Mouse (Mus musculus) G1E (cell line): ENCODE measurements around the gene Rint1.

Experiments used
- CTCF ChIP-seq: IDR thresholded peaks from 2 replicates; pipeline ENCODE4 v1.5.1; 2012; ENCODE audit warnings: low read depth, low read length, inconsistent platforms, mixed read lengths
- GATA1 ChIP-seq: IDR thresholded peaks from 2 replicates; pipeline ENCODE4 v1.6.1; 2012; ENCODE audit warnings: borderline replicate concordance, low read length, inconsistent platforms, mixed read lengths
- GATA2 ChIP-seq: IDR thresholded peaks from 2 replicates; pipeline ENCODE4 v1.6.1; 2012; ENCODE audit warnings: low read depth, low read length, inconsistent platforms, borderline replicate concordance
- TAL1 ChIP-seq: conservative IDR thresholded peaks from 2 replicates; pipeline ENCODE4 v1.6.1; 2012; ENCODE audit warnings: low read depth, low read length, inconsistent platforms, mixed read lengths

DNA sequence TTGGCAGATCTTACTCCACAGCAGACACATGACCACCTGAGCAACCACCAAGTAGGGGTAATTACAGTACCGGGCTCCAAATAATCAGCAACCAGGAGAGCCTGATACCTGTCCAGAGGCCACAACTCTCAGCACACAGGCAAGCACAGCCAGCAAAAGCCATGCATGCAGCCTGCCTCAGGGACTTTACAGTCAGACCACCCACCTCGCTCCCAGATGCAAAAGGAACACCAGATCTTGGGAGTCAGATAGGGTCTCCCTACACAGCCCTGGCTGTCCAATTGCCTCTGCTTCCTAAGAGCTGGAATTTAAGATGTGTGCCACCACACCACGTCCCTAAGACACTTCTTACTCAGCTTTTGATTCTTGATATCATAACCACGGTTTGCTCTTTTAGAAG, 6.3 kb upstream of the Rint1 start:
- TF ChIP-seq CTCF, result no peak
- no peak for TF ChIP-seq GATA1
- no peak for TF ChIP-seq GATA2
- TF ChIP-seq TAL1, result no peak
